Mouse (Mus musculus) kidney, embryonic 14.5 days (tissue): ENCODE data around the gene Atp6v1e2. TPM values are rescaled to one million over a fixed set of nuclear protein-coding genes. Genes with fewer than 3 reads are reported as not detected.

Source experiments
- polyA plus RNA-seq: library from polyadenylated mRNA; unstranded; fragments of >200 nt; fragmentation: Nextera tagmentation; extraction: Ambion mirVana; gene quantifications from 2 replicates; pipeline ENCODE4 v1.2.1, GENCODE M21; 2014

Gene Atp6v1e2
- polyA plus RNA-seq, 1 experiment from 2014 or later, result not detected

Other genes with a start within 250 kb of the Atp6v1e2 start
- gene Epas1, start 194.2 kb downstream of the Atp6v1e2 start, polyA plus RNA-seq, result 8.6 and 12.8 TPM in 2 replicates
- not detected in 2 replicates for gene Tmem247, start 30.5 kb downstream of the Atp6v1e2 start, polyA plus RNA-seq
- 19.5 and 22.4 TPM in 2 replicates for gene Rhoq, start 15.2 kb upstream of the Atp6v1e2 start, polyA plus RNA-seq
- 39.3 and 46.1 TPM in 2 replicates for gene Pigf, start 77.5 kb upstream of the Atp6v1e2 start, polyA plus RNA-seq
- 150 and 193 TPM in 2 replicates for gene Cript, start 77.7 kb upstream of the Atp6v1e2 start, polyA plus RNA-seq
- 17.5 and 24.5 TPM in 2 replicates for gene Socs5, start 159.8 kb upstream of the Atp6v1e2 start, polyA plus RNA-seq